Mouse (Mus musculus) stomach, postnatal 0 days (tissue): ENCODE data around the gene Arpp19.

Source experiments
- CTCF ChIP-seq: IDR thresholded peaks from 2 replicates; pipeline ENCODE4 v1.5.1; 2016; ENCODE audit warnings: antibody characterized with exemption, low read depth, mild to moderate bottlenecking, moderate library complexity
- EP300 ChIP-seq: optimal IDR thresholded peaks from 2 replicates; pipeline ENCODE3; 2016; ENCODE audit warnings: antibody characterized with exemption

- TF ChIP-seq EP300 (no peak), CTCF (no peak)
Measured at GRCm38 (mm10) chr9:75040566-75040965, 3.2 kb downstream of the Arpp19 start.
